Comparison of ENCODE assay signal across 18 mouse cellular contexts in genomic region chr5:63847541-63848226, GRCm38 (mm10). TPM values are rescaled to one million over a fixed set of nuclear protein-coding genes. Genes with fewer than 3 reads are reported as not detected.
DNase-seq lines count a peak whose midpoint lies in the region; ATAC-seq and TF ChIP-seq lines count a peak whose summit lies in the region.
"Had no signal": no experiment of that assay in that cellular context is flagged by ENCODE, and none has a peak within 500 bp of the region (broad histone marks: within the 10 kb centered on the region; RNA-seq: fewer than 3 reads in every experiment).

No protein-coding gene starts in this region.

- TF ChIP-seq CTCF in liver, embryonic 14.5 days (IDR thresholded peaks at IDR 0.05; ENCODE audit: low read depth): no peak
- TF ChIP-seq CTCF in stomach, postnatal 0 days (IDR thresholded peaks at IDR 0.05; ENCODE audit: low read depth): no peak
- no peak for TF ChIP-seq CTCF in forebrain, postnatal 0 days (IDR thresholded peaks at IDR 0.05; ENCODE audit: low read depth)

- H3K4me2 ChIP-seq in liver, embryonic 14.5 days (ENCODE audit: low read depth): 0 out of 2 replicates have a peak overlapping the region, but pooled peaks have one; percentile 28
- H3K4me2 ChIP-seq in stomach, postnatal 0 days (replicated peaks; ENCODE audit: low read depth): no peak overlapping the region
- no peak overlapping the region for H3K4me2 ChIP-seq in forebrain, postnatal 0 days (ENCODE audit: low read depth)
- H3K4me2 ChIP-seq: embryonic facial prominence, embryonic 15.5 days; forebrain, embryonic 12.5 days; hindbrain, embryonic 13.5 days; midbrain, embryonic 12.5 days had no signal

- no peaks in the 10 kb centered on the region for H3K27me3 ChIP-seq in liver, embryonic 14.5 days (ENCODE audit: control insufficient read depth, insufficient read depth, low read length)
- H3K27me3 ChIP-seq in stomach, postnatal 0 days (ENCODE audit: control insufficient read depth, insufficient read depth, low read length): no peaks in the 10 kb centered on the region
- no peaks in the 10 kb centered on the region for H3K27me3 ChIP-seq in forebrain, postnatal 0 days (ENCODE audit: insufficient read depth, low read length)
- H3K27me3 ChIP-seq: embryonic facial prominence, embryonic 15.5 days; forebrain, embryonic 12.5 days; hindbrain, embryonic 13.5 days; midbrain, embryonic 12.5 days had no signal

- TF ChIP-seq EP300 in liver, embryonic 14.5 days (IDR thresholded peaks at IDR 0.05; ENCODE audit: low read depth): no peak
- no peak for TF ChIP-seq EP300 in stomach, postnatal 0 days (optimal IDR thresholded peaks at IDR 0.05)

- DNase-seq in kidney, adult 18-20 months: peak; percentile 78
- peak; percentile 86 for DNase-seq in kidney, postnatal 14 days
- DNase-seq in liver, embryonic 14.5 days (ENCODE audit: low read depth in 3 of 3, low spot score in 3 of 3): peak in 2 of 3 experiments; percentile 29 to 31
- DNase-seq in stomach, postnatal 0 days (ENCODE audit: low spot score): peak; percentile 57
- DNase-seq in lung, postnatal 4 days: no peak
- no peak for DNase-seq in forebrain, postnatal 0 days
- no peak for DNase-seq in urinary bladder, postnatal 14 days (ENCODE audit: low spot score)
- no peak for DNase-seq in adrenal gland, adult 18-20 months (ENCODE audit: low spot score in 2 of 2)
- DNase-seq: adrenal gland, postnatal 10 days; cerebellum, adult 8-10 months; heart, adult 11 months had no signal

- H3K36me3 ChIP-seq in liver, embryonic 14.5 days (replicated peaks; ENCODE audit: control insufficient read depth, insufficient read depth, low read depth): no peaks in the 10 kb centered on the region
- no peaks in the 10 kb centered on the region for H3K36me3 ChIP-seq in stomach, postnatal 0 days (ENCODE audit: control insufficient read depth, insufficient read depth, low read length)
- H3K36me3 ChIP-seq in forebrain, postnatal 0 days (ENCODE audit: insufficient read depth): no peaks in the 10 kb centered on the region
- H3K36me3 ChIP-seq: embryonic facial prominence, embryonic 15.5 days; forebrain, embryonic 12.5 days; G1E; hindbrain, embryonic 13.5 days; midbrain, embryonic 12.5 days had no signal

- H3K4me1 ChIP-seq in liver, embryonic 14.5 days (replicated peaks; ENCODE audit: control insufficient read depth in 2 of 2, insufficient read depth in 2 of 2, low read length in 1 of 2): no peaks in the 10 kb centered on the region
- H3K4me1 ChIP-seq in stomach, postnatal 0 days (replicated peaks; ENCODE audit: control insufficient read depth, insufficient read depth): no peaks in the 10 kb centered on the region
- H3K4me1 ChIP-seq in forebrain, postnatal 0 days (ENCODE audit: insufficient read depth): no peaks in the 10 kb centered on the region
- H3K4me1 ChIP-seq: embryonic facial prominence, embryonic 15.5 days; forebrain, embryonic 12.5 days; hindbrain, embryonic 13.5 days; midbrain, embryonic 12.5 days had no signal

- peak; percentile 84 for ATAC-seq in liver, embryonic 14.5 days (ENCODE audit: insufficient read depth)
- ATAC-seq in stomach, postnatal 0 days (ENCODE audit: low FRiP score, low TSS enrichment): peak; percentile 93
- ATAC-seq in forebrain, postnatal 0 days: no peak

- H3K9ac ChIP-seq in liver, embryonic 14.5 days (replicated peaks): no peak overlapping the region
- H3K9ac ChIP-seq in stomach, postnatal 0 days (ENCODE audit: low read length): no peak overlapping the region
- no peak overlapping the region for H3K9ac ChIP-seq in forebrain, postnatal 0 days
- H3K9ac ChIP-seq: embryonic facial prominence, embryonic 15.5 days; forebrain, embryonic 12.5 days; hindbrain, embryonic 13.5 days; midbrain, embryonic 12.5 days had no signal

- 65% methylated on average over 13 of the region's 13 CpGs for WGBS in liver, embryonic 14.5 days (ENCODE audit: insufficient replicate concordance)
- WGBS in stomach, postnatal 0 days: 58% methylated on average over 13 of the region's 13 CpGs
- WGBS in forebrain, postnatal 0 days: 90% methylated on average over 13 of the region's 13 CpGs

- peak overlapping the region; percentile 53 for H3K27ac ChIP-seq in liver, embryonic 14.5 days
- no peak overlapping the region for H3K27ac ChIP-seq in stomach, postnatal 0 days (replicated peaks)
- H3K27ac ChIP-seq in forebrain, postnatal 0 days (ENCODE audit: low read depth, low read length): no peak overlapping the region
- H3K27ac ChIP-seq: embryonic facial prominence, embryonic 15.5 days; forebrain, embryonic 12.5 days; hindbrain, embryonic 13.5 days; layer of hippocampus, adult 2 months; midbrain, embryonic 12.5 days had no signal

- 0 out of 2 replicates have a peak, but pooled peaks cover 2% of the 10 kb centered on the region for H3K9me3 ChIP-seq in liver, embryonic 14.5 days (ENCODE audit: control insufficient read depth, low read length)
- H3K9me3 ChIP-seq in stomach, postnatal 0 days (ENCODE audit: control insufficient read depth, low read length): no peaks in the 10 kb centered on the region
- 0 out of 2 replicates have a peak, but pooled peaks cover 4% of the 10 kb centered on the region for H3K9me3 ChIP-seq in forebrain, postnatal 0 days (ENCODE audit: low read length)
- H3K9me3 ChIP-seq: embryonic facial prominence, embryonic 15.5 days had no signal

- H3K4me3 ChIP-seq in liver, embryonic 14.5 days (ENCODE audit: insufficient read depth in 1 of 2, low read depth in 2 of 2, low read length in 2 of 2): no peak overlapping the region
- H3K4me3 ChIP-seq in stomach, postnatal 0 days (ENCODE audit: low read depth, low read length): no peak overlapping the region
- no peak overlapping the region for H3K4me3 ChIP-seq in forebrain, postnatal 0 days (ENCODE audit: low read depth, low read length)
- H3K4me3 ChIP-seq: embryonic facial prominence, embryonic 15.5 days; forebrain, embryonic 12.5 days; hindbrain, embryonic 13.5 days; layer of hippocampus, adult 2 months; midbrain, embryonic 12.5 days; myocyte had no signal

RNA-seq across cellular contexts. Expression of gene 0610040J01Rik, which starts 35.5 kb away (rescaled TPM):
- 5.2 and 6.0 TPM in 2 replicates for polyA plus RNA-seq in liver, embryonic 14.5 days (2012; rRNA removed)
- polyA plus RNA-seq in liver, embryonic 14.5 days (2014; fragmentation: Nextera tagmentation; extraction: Ambion mirVana): 8.0 and 8.5 TPM in 2 replicates
- polyA plus RNA-seq in stomach, postnatal 0 days (2015; fragmentation: Nextera tagmentation; extraction: Ambion mirVana): 53.8 and 56.2 TPM in 2 replicates
- 3.8 and 6.0 TPM in 2 replicates for total RNA-seq in forebrain, postnatal 0 days (2014; rRNA removed)
- 6.8 and 8.0 TPM in 2 replicates for polyA plus RNA-seq in forebrain, postnatal 0 days (2015; fragmentation: Nextera tagmentation; extraction: Ambion mirVana)
- under 1 TPM; 0.50 to 0.67 TPM for total RNA-seq in adrenal gland, adult 18-20 months (2021)
- total RNA-seq: G1E had no signal
- polyA plus RNA-seq: G1E, myocyte had no signal

Comparison
In these comparisons a context has a peak if more than half of its experiments do, and no peak if none do; other contexts are left out.
1. DNase-seq: peak in kidney, adult 18-20 months (single experiment), kidney, postnatal 14 days (single experiment), liver, embryonic 14.5 days (2 of 3) and stomach, postnatal 0 days (single experiment); none in lung, postnatal 4 days (0 of 2), forebrain, postnatal 0 days (single experiment), urinary bladder, postnatal 14 days (single experiment) and adrenal gland, adult 18-20 months (0 of 2).